Mouse (Mus musculus) megakaryocyte, adult 5-6 weeks (primary cell): ENCODE data around the gene Wdr47. TPM values are rescaled to one million over a fixed set of nuclear protein-coding genes. Genes with fewer than 3 reads are reported as not detected.
A peak's percentile ranks its signal among the peaks of the same experiment; 100 is the strongest.
"Not testable (repeated sequence)": the region's sequence is repeated elsewhere in the genome, so short reads cannot be mapped to it uniquely, and the experiment has no call there.

Source experiments
- ATAC-seq: 2 replicates; pipeline ENCODE4 v1.8.0; 2016; ENCODE audit warnings: mild to moderate bottlenecking, inconsistent platforms; ENCODE audit not compliant: poor library complexity, severe bottlenecking
- total RNA-seq, 2 experiments: library from RNA; stranded (forward) in 1 of 2; stranded (reverse) in 1 of 2; fragments of 153-499, 151-499 nt in 1 of 2; fragments of 221-1000, 200-1000 nt in 1 of 2; gene quantifications; 2 replicates each; pipeline versions ENCODE4 v1.2.3 to v1.2.4; 2015 to 2017

Wdr47 gene
- total RNA-seq, 2 experiments from 2014 or later: 4.4 to 8.1 TPM

GRCm38 (mm10) chr3:108634761-108635160 lies 43.7 kb downstream of the Wdr47 start:
- ATAC-seq: no peak

DNA sequence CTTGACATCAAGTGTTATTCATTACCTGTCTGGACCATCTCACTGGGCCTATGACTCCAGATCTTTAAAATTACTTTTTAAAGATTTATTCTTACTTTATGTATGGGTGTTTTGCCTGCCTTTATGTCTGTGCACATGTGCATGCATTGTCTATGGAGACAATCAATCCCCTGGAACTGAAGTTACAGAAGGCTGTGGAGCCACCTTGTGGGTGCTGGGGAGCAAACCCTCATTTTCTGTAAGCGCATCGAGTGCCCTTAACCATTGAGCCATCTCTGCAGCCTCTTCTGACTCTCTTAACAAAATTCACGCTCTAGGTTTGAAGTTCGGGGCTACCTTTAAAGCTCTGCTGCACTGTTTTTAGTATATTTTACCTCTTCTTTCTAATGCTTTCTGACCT lies 48.3 kb downstream of the Wdr47 start:
- ATAC-seq: no peak

DNA sequence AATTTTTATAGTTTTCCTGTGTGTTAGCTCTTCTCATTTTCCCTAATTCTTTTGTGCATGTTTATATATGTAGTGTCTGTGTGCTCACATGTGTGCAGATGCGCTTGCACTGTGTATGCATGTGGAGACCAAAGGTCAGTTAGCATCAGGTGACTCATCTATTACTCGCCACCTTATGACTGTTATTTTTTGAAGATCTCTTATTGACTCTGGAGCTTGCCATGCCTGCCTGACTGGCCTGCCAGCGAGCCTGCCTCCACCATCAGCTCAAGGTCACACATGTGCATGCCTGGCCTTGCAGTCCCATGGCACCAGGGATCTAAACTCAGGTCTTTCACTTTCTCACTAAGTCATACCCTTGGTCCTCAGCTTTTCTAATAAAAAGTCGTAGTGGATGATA lies 49.9 kb downstream of the Wdr47 start:
- no peak for ATAC-seq

DNA sequence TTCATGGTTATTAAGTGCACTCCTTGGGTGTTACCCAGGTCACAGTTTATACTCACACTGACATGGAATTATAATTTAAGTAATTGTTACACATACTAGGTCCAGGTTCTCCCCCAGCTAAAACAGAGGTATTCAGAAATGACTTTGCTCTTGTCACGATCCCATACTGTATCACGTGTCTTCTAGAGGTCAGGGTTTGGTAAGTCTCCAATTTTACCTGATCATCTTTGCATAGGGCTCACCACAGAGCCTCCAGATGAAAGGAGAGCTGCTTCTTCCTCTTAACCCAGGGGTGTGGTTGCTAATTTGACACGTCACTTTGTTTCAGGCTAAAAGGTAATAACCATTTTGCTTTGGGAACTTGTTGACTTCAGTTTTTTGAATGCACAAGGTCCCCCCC lies 53.8 kb downstream of the Wdr47 start:
- no peak for ATAC-seq

DNA sequence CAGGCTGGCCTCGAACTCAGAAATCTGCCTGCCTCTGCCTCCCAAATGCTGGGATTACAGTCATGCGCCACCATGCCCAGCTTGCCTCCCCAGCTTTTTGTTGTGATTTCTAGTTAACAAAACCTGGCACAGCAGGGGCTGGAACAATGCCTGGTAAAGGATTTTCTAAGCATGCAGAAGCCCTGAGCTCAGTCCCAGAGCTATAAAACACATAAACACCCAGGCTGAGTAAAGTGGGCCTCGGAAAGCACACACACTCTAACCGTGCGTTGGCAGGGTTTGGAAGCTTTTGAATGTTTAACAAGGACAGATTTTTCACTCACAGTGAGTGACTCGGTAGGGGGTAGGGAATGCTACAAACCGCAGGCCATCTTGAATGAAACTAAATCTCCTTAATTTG lies 55.0 kb downstream of the Wdr47 start:
- no peak for ATAC-seq

- not testable (repeated sequence) for ATAC-seq
These were observed 56.6 kb downstream of the Wdr47 start for GRCm38 (mm10) chr3:108647681-108648080.

- no peak; the same call in 1 of the 2 replicates for ATAC-seq
These were observed 62.0 kb downstream of the Wdr47 start for GRCm38 (mm10) chr3:108652866-108653642.

DNA sequence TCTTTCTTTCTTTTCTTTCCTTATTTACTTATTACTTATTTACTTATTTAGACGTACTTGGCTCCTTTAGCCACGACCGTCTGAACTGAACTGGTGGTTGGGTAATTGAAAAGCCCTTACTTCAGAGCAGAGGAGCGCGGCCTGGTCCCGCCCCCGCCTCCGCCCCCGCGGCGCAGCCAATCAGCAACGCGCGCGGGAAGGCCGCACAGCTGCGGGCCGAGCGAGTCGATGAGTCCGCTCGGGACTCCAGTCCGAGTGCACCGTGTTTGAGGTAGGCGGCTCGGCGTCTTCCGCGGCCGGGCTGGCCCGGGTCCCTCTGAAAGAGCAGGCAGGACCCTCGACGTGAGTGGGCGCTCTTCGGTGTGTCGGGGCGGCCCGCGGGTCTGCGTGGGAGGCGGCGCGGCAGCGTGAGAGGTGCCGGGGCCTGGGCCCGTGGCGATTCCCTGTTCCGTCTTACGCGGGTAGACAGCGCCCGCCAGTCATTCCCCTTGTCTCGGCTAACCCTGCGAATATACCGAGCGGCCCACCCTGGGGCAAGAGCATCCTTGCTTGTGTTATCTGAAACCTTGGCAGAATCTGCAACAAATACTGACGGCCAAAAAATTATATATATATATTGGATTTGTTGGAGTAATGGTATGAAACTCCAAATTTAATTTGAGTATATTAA lies 62.8 kb downstream of the Wdr47 start, which contains the start of gene Clcc1:
Gene Clcc1 (plus strand): TSS at position 204 of the 670 bp plus-strand sequence.
- peak; percentile 99 for ATAC-seq

GRCm38 (mm10) chr3:108654566-108654965 lies 63.5 kb downstream of the Wdr47 start:
- ATAC-seq: peak; percentile 38

DNA sequence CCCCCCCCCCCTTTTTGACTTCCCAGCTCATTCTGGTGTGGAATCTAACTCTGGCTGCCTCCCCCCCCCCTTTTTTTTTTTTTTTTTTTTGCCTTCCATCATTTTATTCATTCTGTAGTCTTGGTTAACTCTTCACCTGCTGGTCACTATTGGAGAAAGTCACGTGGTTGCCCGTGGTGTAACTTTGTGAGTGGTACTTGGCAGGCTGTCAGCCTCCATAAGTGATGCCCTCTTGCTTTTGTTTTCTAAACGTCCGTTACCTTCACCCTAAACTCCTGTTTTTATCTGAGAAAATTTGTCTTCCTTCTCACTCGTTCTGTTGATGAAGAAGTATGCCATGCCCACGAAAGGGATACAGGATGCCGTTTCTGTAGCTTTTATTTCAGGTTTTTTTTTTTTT lies 64.4 kb downstream of the Wdr47 start:
- no peak for ATAC-seq

DNA sequence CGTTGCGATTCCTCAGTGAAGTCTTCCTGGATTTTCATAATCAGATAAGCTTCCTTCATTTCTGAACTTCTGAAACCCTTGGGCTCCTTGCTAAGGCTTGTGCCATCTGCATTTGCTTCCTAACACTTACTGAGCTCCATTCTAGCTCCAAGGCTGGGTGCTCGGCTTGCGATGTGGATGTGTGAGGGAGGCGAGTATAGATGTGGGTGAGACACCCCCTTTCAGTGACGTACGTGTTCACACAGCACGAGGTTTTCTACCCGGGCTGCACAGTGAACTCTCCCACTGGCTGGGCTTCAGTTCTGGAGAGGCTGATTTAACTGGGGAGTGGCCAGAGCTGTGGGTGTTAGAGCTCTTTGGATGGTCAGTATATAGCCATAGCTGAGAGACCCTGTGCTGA lies 67.5 kb downstream of the Wdr47 start:
- ATAC-seq: no peak

DNA sequence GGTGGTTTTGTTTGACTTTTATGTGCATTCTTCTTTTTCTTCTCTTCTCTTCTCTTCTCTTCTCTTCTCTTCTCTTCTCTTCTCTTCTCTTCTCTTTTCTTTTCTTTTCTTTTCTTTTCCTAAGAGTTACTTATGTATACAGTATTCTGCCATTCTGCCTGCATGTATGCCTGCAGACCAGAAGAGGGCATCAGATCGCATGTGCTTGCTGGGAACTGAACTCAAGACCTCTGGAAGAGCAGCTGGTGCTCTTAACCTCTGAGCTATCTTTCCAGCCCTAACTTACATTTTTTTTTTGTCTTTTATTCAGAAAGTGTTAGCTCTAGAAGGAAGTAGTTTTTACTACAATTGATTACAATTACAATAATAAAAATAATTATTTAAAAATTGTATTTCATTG lies 69.9 kb downstream of the Wdr47 start:
- no peak for ATAC-seq

GRCm38 (mm10) chr3:108676616-108677015 lies 85.5 kb downstream of the Wdr47 start:
- no peak for ATAC-seq

GRCm38 (mm10) chr3:108681004-108681403 lies 89.9 kb downstream of the Wdr47 start:
- no peak for ATAC-seq

- not testable (repeated sequence) for ATAC-seq
These were observed 92.5 kb downstream of the Wdr47 start for GRCm38 (mm10) chr3:108683597-108683996.

DNA sequence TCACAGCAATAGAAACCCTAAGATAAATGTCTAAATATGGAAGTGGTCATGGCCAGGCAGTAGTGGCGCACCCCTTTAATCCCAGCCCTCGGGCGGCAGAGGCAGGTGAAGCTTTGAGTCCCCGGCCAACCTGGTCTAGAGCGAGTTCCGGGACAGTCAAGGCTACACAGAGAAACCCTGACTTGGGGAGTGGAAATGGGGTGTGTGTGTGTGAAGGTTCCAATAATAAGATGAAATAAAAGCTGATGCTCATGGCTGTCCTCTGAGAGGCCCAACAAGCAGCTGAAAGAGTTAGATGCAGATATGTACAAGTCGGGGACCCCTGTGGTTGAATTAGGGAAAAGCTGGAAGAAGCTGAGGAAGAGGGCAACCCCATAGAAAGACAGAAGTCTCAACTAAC lies 94.6 kb downstream of the Wdr47 start:
- ATAC-seq: no peak

DNA sequence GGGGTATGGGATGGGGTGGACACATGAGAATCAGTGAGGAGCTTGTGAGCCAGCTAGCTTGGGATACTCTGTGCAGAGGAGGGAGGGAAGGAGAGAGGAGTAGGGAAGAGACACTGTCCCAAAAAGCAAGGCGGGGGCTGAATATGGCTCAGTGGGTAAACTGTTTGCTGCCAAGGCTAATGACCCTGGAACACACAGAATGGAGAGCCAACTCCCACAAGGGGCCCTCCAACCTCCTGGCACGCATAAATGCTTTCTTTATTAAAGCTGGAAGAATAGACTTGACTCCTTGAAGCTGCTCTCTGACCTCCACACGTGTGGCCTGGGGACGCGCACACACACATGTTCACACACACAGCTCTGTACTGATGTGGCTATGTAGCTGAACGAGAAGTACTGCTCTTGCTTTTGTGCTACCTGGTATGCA lies 97.9 kb downstream of the Wdr47 start:
- no peak for ATAC-seq

GRCm38 (mm10) chr3:108689446-108689845 lies 98.4 kb downstream of the Wdr47 start:
- no peak for ATAC-seq

GRCm38 (mm10) chr3:108689979-108690378 lies 98.9 kb downstream of the Wdr47 start:
- ATAC-seq: no peak

DNA sequence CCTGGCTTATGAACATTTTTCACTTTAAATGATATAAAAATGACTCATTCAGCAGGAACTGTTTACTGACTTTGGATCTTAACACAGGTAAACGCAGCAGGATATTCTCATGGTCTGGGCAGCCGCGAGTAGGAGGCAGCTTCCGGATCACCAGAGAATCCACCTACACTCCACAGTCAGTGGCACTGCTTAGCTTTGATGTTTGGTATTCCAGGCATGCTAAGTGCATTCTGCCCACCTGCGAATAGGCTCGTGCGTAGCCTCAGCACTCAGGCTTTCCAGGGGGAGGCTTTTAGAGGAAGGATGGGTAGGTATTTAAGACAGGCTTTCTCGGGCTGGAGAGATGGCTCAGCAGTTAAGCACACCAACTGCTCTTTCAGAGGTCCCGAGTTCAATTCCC lies 103.2 kb downstream of the Wdr47 start:
- no peak for ATAC-seq
